Mouse (Mus musculus): ENCODE measurements around the gene Tmem150b.

- TF ChIP-seq CTCF (IDR thresholded peaks at IDR 0.05): no peak
- TF ChIP-seq POLR2A (IDR thresholded peaks at IDR 0.05; ENCODE audit: insufficient read depth, low read depth, low read length): no peak
These were observed 24.1 kb upstream of the Tmem150b start for GRCm38 (mm10) chr7:4749169-4749568.

Measured in heart, adult 2 months (tissue).